Mouse (Mus musculus) hindbrain, embryonic 16.5 days (tissue): ENCODE measurements around the gene Itm2c. TPM values are rescaled to one million over a fixed set of nuclear protein-coding genes. Genes with fewer than 3 reads are reported as not detected.
A peak's percentile ranks its signal among the peaks of the same experiment; 100 is the strongest.

ENCODE experiments used
- ATAC-seq: fragments of 200-750 bp; cut with Nextera tagmentation; 2 replicates; pipeline ENCODE4 v1.8.0; 2017; ENCODE audit warnings: moderate TSS enrichment, moderate library complexity
- H3K27ac ChIP-seq: fragments of 300-500 bp; sonication (generic); 2 replicates; pipeline ENCODE4 v1.5.1; 2014; ENCODE audit warnings: low read depth, mild to moderate bottlenecking, control low read depth, low read length, moderate library complexity
- H3K27me3 ChIP-seq: fragments of 300-500 bp; sonication (generic); replicated peaks from 2 replicates; pipeline ENCODE4 v1.6.1; 2014; ENCODE audit warnings: low read length; ENCODE audit not compliant: control insufficient read depth, insufficient read depth
- H3K36me3 ChIP-seq: fragments of 300-500 bp; sonication (generic); 2 replicates; pipeline ENCODE4 v1.6.1; 2014; ENCODE audit warnings: mild to moderate bottlenecking, low read length, moderate library complexity, mixed read lengths; ENCODE audit not compliant: control insufficient read depth, insufficient read depth
- H3K4me1 ChIP-seq: fragments of 300-500 bp; sonication (generic); 2 replicates; pipeline ENCODE4 v1.6.1; 2014; ENCODE audit warnings: low read depth, low read length; ENCODE audit not compliant: control insufficient read depth, insufficient read depth
- H3K4me2 ChIP-seq: fragments of 300-500 bp; sonication (generic); 2 replicates; pipeline ENCODE4 v1.6.1; 2014; ENCODE audit warnings: mild to moderate bottlenecking, low read length, control low read depth, moderate library complexity
- H3K4me3 ChIP-seq: fragments of 300-500 bp; sonication (generic); 2 replicates; pipeline ENCODE4 v1.5.1; 2014; ENCODE audit warnings: mild to moderate bottlenecking, low read length, control low read depth, moderate library complexity
- H3K9ac ChIP-seq: fragments of 300-500 bp; sonication (generic); 2 replicates; pipeline ENCODE4 v1.6.1; 2014; ENCODE audit warnings: low read depth, mild to moderate bottlenecking, control low read depth, low read length, moderate library complexity
- H3K9me3 ChIP-seq: fragments of 300-500 bp; sonication (generic); 2 replicates; pipeline ENCODE4 v1.6.1; 2014; ENCODE audit warnings: mild to moderate bottlenecking, low read length, moderate library complexity; ENCODE audit not compliant: control insufficient read depth
- WGBS: fragments of 180-500 bp; shearing (Covaris S2); extraction: QIAGEN DNeasy Blood & Tissue Kit; methylation state at CpG from one replicate; pipeline ENCODE4 v1.1.7; 2014; 5-methylcytosine and 5-hydroxymethylcytosine counted together
- polyA plus RNA-seq: library from polyadenylated mRNA; unstranded; fragments of >200 nt; fragmentation: Nextera tagmentation; extraction: Ambion mirVana; gene quantifications from 2 replicates; pipeline ENCODE4 v1.2.1, GENCODE M21; 2015

Gene Itm2c
- polyA plus RNA-seq, 1 experiment from 2014 or later = 225 TPM

- Histone ChIP-seq H3K36me3 (peaks cover 25% of the 10 kb centered on the region), H3K27ac (no peak overlapping the region), H3K27me3 (no peaks in the 10 kb centered on the region), H3K4me3 (no peak overlapping the region), H3K9me3 (no peaks in the 10 kb centered on the region), H3K9ac (no peak overlapping the region), H3K4me2 (no peak overlapping the region), H3K4me1 (no peaks in the 10 kb centered on the region)
- WGBS = 67% methylated on average over 13 of the region's 13 CpGs
- ATAC-seq = 0 out of 2 replicates have a peak, but pooled peaks have one; percentile 24
Observed at GRCm38 (mm10) chr1:85908754-85909590, 14.9 kb downstream of the Itm2c start.

- WGBS = 92% methylated on average over 7 of the region's 7 CpGs
- Histone ChIP-seq H3K27me3 (no peaks in the 10 kb centered on the region), H3K36me3 (no peaks in the 10 kb centered on the region), H3K4me3 (no peak overlapping the region), H3K9ac (no peak overlapping the region), H3K27ac (no peak overlapping the region), H3K9me3 (no peaks in the 10 kb centered on the region), H3K4me2 (no peak overlapping the region), H3K4me1 (peaks cover 17% of the 10 kb centered on the region)
- ATAC-seq = no peak
Observed at GRCm38 (mm10) chr1:85913078-85913755, 19.1 kb downstream of the Itm2c start.

DNA sequence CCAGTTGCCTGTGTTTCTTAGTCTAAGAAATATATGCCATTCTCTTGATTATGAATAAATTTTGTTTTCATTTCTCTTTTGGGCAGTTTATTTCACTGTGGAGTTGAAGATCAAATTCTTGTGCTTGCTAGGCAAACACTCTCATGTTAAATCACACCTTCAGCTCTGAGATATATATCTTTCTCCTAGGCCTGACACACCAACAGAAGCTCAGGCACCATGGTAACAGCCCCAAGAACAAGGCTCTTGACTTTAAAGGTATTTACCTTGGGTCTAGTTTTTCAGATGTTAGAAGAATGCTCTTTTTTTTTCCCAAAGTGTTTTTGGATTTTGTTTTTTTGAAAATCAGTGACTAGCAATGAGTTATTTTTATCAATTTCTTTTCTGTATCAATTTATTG lies 21.8 kb downstream of the Itm2c start:
- no peaks in the 10 kb centered on the region for H3K36me3 ChIP-seq
- H3K27ac ChIP-seq = no peak overlapping the region
- H3K9ac ChIP-seq = no peak overlapping the region
- no peaks in the 10 kb centered on the region for H3K9me3 ChIP-seq
- no peak overlapping the region for H3K4me3 ChIP-seq
- H3K4me1 ChIP-seq = peaks cover 20% of the 10 kb centered on the region
- no peaks in the 10 kb centered on the region for H3K27me3 ChIP-seq
- H3K4me2 ChIP-seq = no peak overlapping the region
- no peak for ATAC-seq

DNA sequence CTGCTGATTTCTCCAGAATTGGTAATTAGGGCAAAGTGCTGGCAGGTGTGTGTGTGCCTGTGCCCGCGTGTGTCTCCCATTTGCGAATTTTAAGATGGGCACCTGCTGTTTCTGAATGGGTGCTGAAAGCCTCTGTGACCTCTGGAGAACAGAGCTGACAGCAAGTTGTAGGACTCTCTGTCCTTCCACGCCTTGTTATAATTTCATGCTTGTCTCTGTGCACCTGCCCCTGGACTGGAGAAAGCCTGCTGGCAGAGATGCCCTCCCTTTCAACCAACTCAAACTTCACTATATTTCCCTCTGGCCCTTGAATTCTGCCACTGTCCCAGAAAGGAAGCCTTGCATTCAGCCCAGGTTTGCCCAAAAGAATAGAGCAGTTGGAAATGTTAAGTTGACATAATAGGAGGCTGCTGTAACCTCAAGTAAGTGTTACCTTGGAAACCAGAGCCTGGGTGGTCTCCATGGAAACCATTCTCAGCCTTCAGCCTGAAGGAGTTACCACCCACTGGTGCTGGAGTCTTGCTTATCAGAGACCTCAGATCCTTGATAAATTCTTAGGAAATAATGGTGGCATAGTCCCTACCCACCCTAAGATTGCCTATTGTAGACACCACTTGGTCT lies 22.9 kb downstream of the Itm2c start:
- H3K9me3 ChIP-seq = no peaks in the 10 kb centered on the region
- no peak overlapping the region for H3K4me3 ChIP-seq
- H3K36me3 ChIP-seq = no peaks in the 10 kb centered on the region
- H3K27me3 ChIP-seq = no peaks in the 10 kb centered on the region
- H3K9ac ChIP-seq = no peak overlapping the region; the same call in 1 of the 2 replicates
- peak overlapping the region; percentile 84 for H3K27ac ChIP-seq
- ATAC-seq = peak; percentile 88
- 8% methylated on average over 4 of the region's 4 CpGs for WGBS
- peaks cover 20% of the 10 kb centered on the region for H3K4me1 ChIP-seq
- peak overlapping the region; percentile 18 for H3K4me2 ChIP-seq

GRCm38 (mm10) chr1:85919621-85920020 lies 25.5 kb downstream of the Itm2c start:
- ATAC-seq = no peak
- 75% methylated on average over 7 of the region's 7 CpGs for WGBS
- Histone ChIP-seq H3K9ac (no peak overlapping the region), H3K27me3 (no peaks in the 10 kb centered on the region), H3K4me1 (peaks cover 29% of the 10 kb centered on the region), H3K27ac (no peak overlapping the region), H3K36me3 (no peaks in the 10 kb centered on the region), H3K4me2 (no peak overlapping the region), H3K9me3 (no peaks in the 10 kb centered on the region), H3K4me3 (no peak overlapping the region)

GRCm38 (mm10) chr1:85921725-85922124 lies 27.6 kb downstream of the Itm2c start:
- Histone ChIP-seq H3K4me2 (no peak overlapping the region), H3K36me3 (no peaks in the 10 kb centered on the region), H3K27me3 (no peaks in the 10 kb centered on the region), H3K9me3 (no peaks in the 10 kb centered on the region), H3K4me3 (no peak overlapping the region), H3K9ac (no peak overlapping the region), H3K27ac (peak overlapping the region; percentile 61), H3K4me1 (peaks cover 23% of the 10 kb centered on the region)
- 59% methylated on average over 7 of the region's 7 CpGs for WGBS
- ATAC-seq = peak; percentile 66

DNA sequence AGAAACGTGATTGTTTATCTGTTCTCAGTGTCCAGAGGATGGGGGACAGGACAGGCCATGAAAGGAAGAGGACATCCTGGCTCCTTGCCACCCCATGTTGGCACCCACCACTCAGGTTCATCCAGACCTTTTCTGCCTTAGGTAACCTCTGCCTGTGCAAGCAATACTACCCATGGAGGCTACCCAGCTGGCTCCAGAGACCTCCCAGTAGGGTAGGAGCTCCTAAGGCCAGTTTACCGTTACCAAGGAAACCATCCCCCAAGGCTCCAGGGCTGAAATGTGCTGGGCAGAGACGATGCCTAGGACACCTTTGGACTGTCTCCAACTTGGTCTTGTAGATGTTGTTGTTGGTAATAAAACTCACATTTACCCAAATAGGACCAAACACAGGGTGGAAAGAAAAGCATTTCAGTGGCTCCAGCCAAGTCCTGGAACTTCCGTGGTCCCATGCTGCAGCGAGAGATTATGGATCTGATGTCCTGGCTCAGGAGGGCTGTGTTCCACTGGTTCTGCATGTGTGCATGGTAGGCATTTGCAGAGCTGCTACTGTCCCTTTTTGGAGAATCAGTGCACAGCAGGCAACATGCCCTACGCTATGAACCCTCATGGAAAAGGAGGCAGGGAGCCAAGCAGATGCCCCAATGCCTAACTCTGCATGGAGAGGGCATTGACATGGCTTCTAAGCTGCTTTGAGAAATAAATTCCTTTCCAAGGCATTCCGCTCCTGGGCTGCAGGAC lies 28.2 kb downstream of the Itm2c start:
- ATAC-seq = peak; percentile 86
- Histone ChIP-seq H3K4me1 (peaks cover 18% of the 10 kb centered on the region), H3K9ac (no peak overlapping the region), H3K27ac (peak overlapping the region; percentile 61), H3K27me3 (no peaks in the 10 kb centered on the region), H3K36me3 (no peaks in the 10 kb centered on the region), H3K4me3 (no peak overlapping the region), H3K9me3 (no peaks in the 10 kb centered on the region), H3K4me2 (no peak overlapping the region)
- WGBS = 40% methylated on average over 7 of the region's 7 CpGs

GRCm38 (mm10) chr1:85922865-85923211 lies 28.8 kb downstream of the Itm2c start:
- Histone ChIP-seq H3K4me2 (no peak overlapping the region), H3K27ac (peak overlapping the region; percentile 61), H3K9me3 (no peaks in the 10 kb centered on the region), H3K4me1 (peaks cover 18% of the 10 kb centered on the region), H3K36me3 (no peaks in the 10 kb centered on the region), H3K4me3 (no peak overlapping the region), H3K27me3 (no peaks in the 10 kb centered on the region), H3K9ac (no peak overlapping the region)
- 62% methylated on average over 5 of the region's 5 CpGs for WGBS
- ATAC-seq = no peak; the same call in 1 of the 2 replicates
